Mouse (Mus musculus): Measurements from ENCODE around the gene C330007P06Rik. TPM values are rescaled to one million over a fixed set of nuclear protein-coding genes. Genes with fewer than 3 reads are reported as not detected.
A peak's percentile ranks its signal among the peaks of the same experiment; 100 is the strongest.

Gene C330007P06Rik
- polyA plus RNA-seq, 1 experiment: 18.9 TPM

- Histone ChIP-seq H3K4me3 (ENCODE audit: control insufficient read depth, insufficient read depth, low read length) (no peak overlapping the region), H3K27me3 (ENCODE audit: control insufficient read depth, insufficient read depth, low read length) (no peaks in the 10 kb centered on the region), H3K4me1 (replicated peaks; ENCODE audit: control insufficient read depth, insufficient read depth, low read length) (no peaks in the 10 kb centered on the region), H3K27ac (ENCODE audit: control insufficient read depth, insufficient read depth, low read length) (no peak overlapping the region), H3K36me3 (ENCODE audit: control insufficient read depth, insufficient read depth, low read length) (no peaks in the 10 kb centered on the region)
- WGBS: 83% methylated on average over 8 of the region's 8 CpGs
- no peak for DNase-seq
- TF ChIP-seq POLR2A (IDR thresholded peaks at IDR 0.05; ENCODE audit: control insufficient read depth, extremely low read depth, insufficient read depth, low read length, poor library complexity) (no peak), CTCF (IDR thresholded peaks at IDR 0.05; ENCODE audit: borderline replicate concordance, control insufficient read depth, extremely low read depth, insufficient read depth, low read length, poor library complexity) (no peak)
These were observed 57.5 kb downstream of the C330007P06Rik start for GRCm38 (mm10) chrX:36816368-36816899.

GRCm38 (mm10) chrX:36815439-36815838, 58.5 kb downstream of the C330007P06Rik start:
- TF ChIP-seq CTCF (IDR thresholded peaks at IDR 0.05; ENCODE audit: borderline replicate concordance, control insufficient read depth, extremely low read depth, insufficient read depth, low read length, poor library complexity) (no peak), POLR2A (IDR thresholded peaks at IDR 0.05; ENCODE audit: control insufficient read depth, extremely low read depth, insufficient read depth, low read length, poor library complexity) (no peak)
- Histone ChIP-seq H3K27me3 (ENCODE audit: control insufficient read depth, insufficient read depth, low read length) (no peaks in the 10 kb centered on the region), H3K27ac (ENCODE audit: control insufficient read depth, insufficient read depth, low read length) (no peak overlapping the region), H3K36me3 (ENCODE audit: control insufficient read depth, insufficient read depth, low read length) (no peaks in the 10 kb centered on the region), H3K4me3 (ENCODE audit: control insufficient read depth, insufficient read depth, low read length) (no peak overlapping the region), H3K4me1 (replicated peaks; ENCODE audit: control insufficient read depth, insufficient read depth, low read length) (no peaks in the 10 kb centered on the region)
- DNase-seq: no peak
- 73% methylated on average over 3 of the region's 4 CpGs for WGBS

- WGBS: 92% methylated on average over 4 of the region's 4 CpGs
- no peak for TF ChIP-seq POLR2A (IDR thresholded peaks at IDR 0.05; ENCODE audit: control insufficient read depth, extremely low read depth, insufficient read depth, low read length, poor library complexity)
- TF ChIP-seq CTCF (IDR thresholded peaks at IDR 0.05; ENCODE audit: borderline replicate concordance, control insufficient read depth, extremely low read depth, insufficient read depth, low read length, poor library complexity): no peak
- Histone ChIP-seq H3K4me1 (replicated peaks; ENCODE audit: control insufficient read depth, insufficient read depth, low read length) (no peaks in the 10 kb centered on the region), H3K4me3 (ENCODE audit: control insufficient read depth, insufficient read depth, low read length) (no peak overlapping the region), H3K27ac (ENCODE audit: control insufficient read depth, insufficient read depth, low read length) (no peak overlapping the region), H3K27me3 (ENCODE audit: control insufficient read depth, insufficient read depth, low read length) (no peaks in the 10 kb centered on the region), H3K36me3 (ENCODE audit: control insufficient read depth, insufficient read depth, low read length) (no peaks in the 10 kb centered on the region)
- DNase-seq: no peak
These were observed 58.9 kb downstream of the C330007P06Rik start for GRCm38 (mm10) chrX:36815022-36815421.

- 94% methylated on average over 8 of the region's 8 CpGs for WGBS
- H3K36me3 ChIP-seq (ENCODE audit: control insufficient read depth, insufficient read depth, low read length): no peaks in the 10 kb centered on the region
- no peak for TF ChIP-seq CTCF (IDR thresholded peaks at IDR 0.05; ENCODE audit: borderline replicate concordance, control insufficient read depth, extremely low read depth, insufficient read depth, low read length, poor library complexity)
- TF ChIP-seq POLR2A (IDR thresholded peaks at IDR 0.05; ENCODE audit: control insufficient read depth, extremely low read depth, insufficient read depth, low read length, poor library complexity): no peak
- H3K27ac ChIP-seq (ENCODE audit: control insufficient read depth, insufficient read depth, low read length): no peak overlapping the region
- H3K27me3 ChIP-seq (ENCODE audit: control insufficient read depth, insufficient read depth, low read length): no peaks in the 10 kb centered on the region
- no peaks in the 10 kb centered on the region for H3K4me1 ChIP-seq (replicated peaks; ENCODE audit: control insufficient read depth, insufficient read depth, low read length)
- H3K4me3 ChIP-seq (ENCODE audit: control insufficient read depth, insufficient read depth, low read length): no peak overlapping the region
- no peak for DNase-seq
These were observed 59.6 kb downstream of the C330007P06Rik start for GRCm38 (mm10) chrX:36814161-36814836.

GRCm38 (mm10) chrX:36811377-36811776, 62.5 kb downstream of the C330007P06Rik start:
- Histone ChIP-seq H3K36me3 (ENCODE audit: control insufficient read depth, insufficient read depth, low read length) (no peaks in the 10 kb centered on the region), H3K4me3 (ENCODE audit: control insufficient read depth, insufficient read depth, low read length) (no peak overlapping the region), H3K4me1 (replicated peaks; ENCODE audit: control insufficient read depth, insufficient read depth, low read length) (no peaks in the 10 kb centered on the region), H3K27me3 (ENCODE audit: control insufficient read depth, insufficient read depth, low read length) (no peaks in the 10 kb centered on the region), H3K27ac (ENCODE audit: control insufficient read depth, insufficient read depth, low read length) (no peak overlapping the region)
- 42% methylated on average over 5 of the region's 5 CpGs for WGBS
- peak; percentile 20 for DNase-seq
- TF ChIP-seq POLR2A (IDR thresholded peaks at IDR 0.05; ENCODE audit: control insufficient read depth, extremely low read depth, insufficient read depth, low read length, poor library complexity) (no peak), CTCF (IDR thresholded peaks at IDR 0.05; ENCODE audit: borderline replicate concordance, control insufficient read depth, extremely low read depth, insufficient read depth, low read length, poor library complexity) (no peak)

DNA sequence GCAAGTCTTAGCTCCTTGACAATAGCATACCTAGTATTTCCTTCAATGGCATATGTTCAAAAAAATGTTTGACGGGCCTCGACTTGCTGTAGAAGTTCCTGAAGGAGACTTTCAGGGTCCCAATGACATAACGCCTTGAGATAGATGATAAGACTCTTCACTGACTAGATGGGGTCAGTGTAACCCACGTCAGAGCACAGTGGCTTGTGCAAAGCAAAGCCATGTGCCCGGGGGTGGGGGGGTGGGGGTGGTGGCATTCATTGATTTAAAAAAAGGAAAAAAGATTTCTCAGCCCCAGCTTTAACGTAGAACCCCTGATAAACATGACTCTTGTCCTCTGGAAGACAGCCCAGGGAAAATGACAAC, 65.6 kb downstream of the C330007P06Rik start:
- H3K4me3 ChIP-seq (ENCODE audit: control insufficient read depth, insufficient read depth, low read length): peak overlapping the region; percentile 99
- no peak for DNase-seq
- WGBS: 29% methylated on average over 6 of the region's 6 CpGs
- TF ChIP-seq POLR2A (IDR thresholded peaks at IDR 0.05; ENCODE audit: control insufficient read depth, extremely low read depth, insufficient read depth, low read length, poor library complexity): no peak
- TF ChIP-seq CTCF (IDR thresholded peaks at IDR 0.05; ENCODE audit: borderline replicate concordance, control insufficient read depth, extremely low read depth, insufficient read depth, low read length, poor library complexity): no peak
- no peak overlapping the region for H3K27ac ChIP-seq (ENCODE audit: control insufficient read depth, insufficient read depth, low read length)
- H3K36me3 ChIP-seq (ENCODE audit: control insufficient read depth, insufficient read depth, low read length): no peaks in the 10 kb centered on the region
- no peaks in the 10 kb centered on the region for H3K27me3 ChIP-seq (ENCODE audit: control insufficient read depth, insufficient read depth, low read length)
- no peaks in the 10 kb centered on the region for H3K4me1 ChIP-seq (replicated peaks; ENCODE audit: control insufficient read depth, insufficient read depth, low read length)
